Mouse (Mus musculus) thymus, adult 2 months (tissue): Measurements from ENCODE around the gene Lrrc39. TPM values are rescaled to one million over a fixed set of nuclear protein-coding genes. Genes with fewer than 3 reads are reported as not detected.
A peak's percentile ranks its signal among the peaks of the same experiment; 100 is the strongest.
"Not testable (repeated sequence)": the region's sequence is repeated elsewhere in the genome, so short reads cannot be mapped to it uniquely, and the experiment has no call there.

Experiments
- DNase-seq: peaks from one replicate; pipeline ENCODE4 v3.0.0; 2021
- H3K27ac ChIP-seq: fragments of 200-500 bp; 2 replicates; pipeline ENCODE4 v1.5.1; 2012; ENCODE audit warnings: low read length, control low read depth; ENCODE audit not compliant: control insufficient read depth, insufficient read depth
- H3K27me3 ChIP-seq: fragments of 200-500 bp; 2 replicates; pipeline ENCODE4 v1.6.1; 2012; ENCODE audit warnings: mild to moderate bottlenecking, low read length, moderate library complexity, mixed read lengths; ENCODE audit not compliant: control insufficient read depth, insufficient read depth
- H3K36me3 ChIP-seq: fragments of 200-500 bp; 2 replicates; pipeline ENCODE4 v1.6.1; 2012; ENCODE audit warnings: mild to moderate bottlenecking, low read length, moderate library complexity; ENCODE audit not compliant: control insufficient read depth, insufficient read depth
- H3K4me1 ChIP-seq: fragments of 200-500 bp; replicated peaks from 2 replicates; pipeline ENCODE4 v1.6.1; 2012; ENCODE audit warnings: low read length; ENCODE audit not compliant: control insufficient read depth, insufficient read depth
- H3K4me3 ChIP-seq: fragments of 200-500 bp; 2 replicates; pipeline ENCODE4 v1.5.1; 2012; ENCODE audit warnings: mild to moderate bottlenecking, low read length, control low read depth, moderate library complexity; ENCODE audit not compliant: control insufficient read depth, insufficient read depth
- CTCF ChIP-seq: fragments of 200-500 bp; IDR thresholded peaks from 2 replicates; pipeline ENCODE4 v1.5.1; 2012; ENCODE audit warnings: mild to moderate bottlenecking, control low read depth, low read length, moderate library complexity, borderline replicate concordance; ENCODE audit not compliant: control insufficient read depth, poor library complexity, insufficient read depth; ENCODE audit errors: extremely low read depth
- POLR2A ChIP-seq: fragments of 200-500 bp; IDR thresholded peaks from 2 replicates; pipeline ENCODE4 v1.6.1; 2012; ENCODE audit warnings: mild to moderate bottlenecking, low read length, control low read depth, moderate library complexity; ENCODE audit not compliant: control insufficient read depth, poor library complexity, insufficient read depth; ENCODE audit errors: extremely low read depth
- WGBS: fragments of 180-500 bp; shearing (Covaris S2); methylation state at CpG from one replicate; pipeline ENCODE4 v1.1.7; 2018; 5-methylcytosine and 5-hydroxymethylcytosine counted together
- polyA plus RNA-seq: library from polyadenylated mRNA; depleted of rRNA; stranded (reverse); fragments of >200 nt; gene quantifications from 2 replicates; pipeline ENCODE4 v1.2.3, GENCODE M21; 2012

Lrrc39 gene
- polyA plus RNA-seq, 1 experiment = 1.7 TPM

- 67% methylated on average over 2 of the region's 2 CpGs for WGBS
- H3K4me1 ChIP-seq = no peaks in the 10 kb centered on the region
- no peak for DNase-seq
- no peak overlapping the region for H3K4me3 ChIP-seq
- H3K27me3 ChIP-seq = no peaks in the 10 kb centered on the region
- no peak for TF ChIP-seq POLR2A
- TF ChIP-seq CTCF = no peak
- peaks cover 6% of the 10 kb centered on the region for H3K36me3 ChIP-seq
- no peak overlapping the region for H3K27ac ChIP-seq
Measured at GRCm38 (mm10) chr3:116542070-116542469, 20.7 kb upstream of the Lrrc39 start.

- TF ChIP-seq POLR2A (no peak), CTCF (no peak)
- peaks cover 10% of the 10 kb centered on the region for H3K36me3 ChIP-seq
- no peaks in the 10 kb centered on the region for H3K4me1 ChIP-seq
- no peak for DNase-seq
- WGBS = 35% methylated on average over 3 of the region's 3 CpGs
- no peak overlapping the region for H3K4me3 ChIP-seq
- no peaks in the 10 kb centered on the region for H3K27me3 ChIP-seq
- no peak overlapping the region for H3K27ac ChIP-seq
Measured at GRCm38 (mm10) chr3:116542532-116542931, 20.2 kb upstream of the Lrrc39 start.

- Histone ChIP-seq H3K4me1 (no peaks in the 10 kb centered on the region), H3K27me3 (no peaks in the 10 kb centered on the region), H3K4me3 (no peak overlapping the region), H3K36me3 (peaks cover 19% of the 10 kb centered on the region), H3K27ac (no peak overlapping the region)
- no peak for DNase-seq
- no peak for TF ChIP-seq POLR2A
- no peak for TF ChIP-seq CTCF
- 91% methylated on average over 5 of the region's 5 CpGs for WGBS
Measured at GRCm38 (mm10) chr3:116547430-116547829, 15.3 kb upstream of the Lrrc39 start.

GRCm38 (mm10) chr3:116551362-116551761, 11.4 kb upstream of the Lrrc39 start:
- H3K36me3 ChIP-seq = peaks cover 12% of the 10 kb centered on the region
- H3K27me3 ChIP-seq = no peaks in the 10 kb centered on the region
- H3K4me1 ChIP-seq = no peaks in the 10 kb centered on the region
- 96% methylated on average over 5 of the region's 5 CpGs for WGBS
- TF ChIP-seq POLR2A = no peak
- no peak for TF ChIP-seq CTCF
- no peak overlapping the region for H3K27ac ChIP-seq
- DNase-seq = no peak
- no peak overlapping the region for H3K4me3 ChIP-seq

GRCm38 (mm10) chr3:116561315-116561714, 1.5 kb upstream of the Lrrc39 start:
- H3K36me3 ChIP-seq, H3K27ac ChIP-seq, H3K4me1 ChIP-seq, H3K27me3 ChIP-seq, H3K4me3 ChIP-seq: not testable (repeated sequence)
- WGBS = 98% methylated on average over 14 of the region's 14 CpGs
- peak; percentile 19 for DNase-seq

GRCm38 (mm10) chr3:116563095-116563492, 321 bp downstream of the Lrrc39 start:
- Histone ChIP-seq H3K36me3 (no peaks in the 10 kb centered on the region), H3K27ac (no peak overlapping the region), H3K4me3 (no peak overlapping the region), H3K4me1 (peaks cover 8% of the 10 kb centered on the region), H3K27me3 (no peaks in the 10 kb centered on the region)
- WGBS = 23% methylated on average over 7 of the region's 7 CpGs
- TF ChIP-seq CTCF = no peak
- TF ChIP-seq POLR2A = no peak
- no peak for DNase-seq

GRCm38 (mm10) chr3:116570628-116571027, 7.9 kb downstream of the Lrrc39 start:
- Histone ChIP-seq H3K4me1 (no peaks in the 10 kb centered on the region), H3K4me3 (no peak overlapping the region), H3K27me3 (no peaks in the 10 kb centered on the region), H3K36me3 (no peaks in the 10 kb centered on the region), H3K27ac (no peak overlapping the region)
- no peak for DNase-seq
- no peak for TF ChIP-seq POLR2A
- no peak for TF ChIP-seq CTCF
- WGBS = 27% methylated on average over 2 of the region's 2 CpGs
